Mouse (Mus musculus) kidney, adult 2 months (tissue): ENCODE measurements around the gene Numb.

Source experiments
- CTCF ChIP-seq: fragments of 200-500 bp; conservative IDR thresholded peaks from 2 replicates; pipeline ENCODE4 v1.5.1; 2011; ENCODE audit warnings: low read depth, mild to moderate bottlenecking, control low read depth, low read length, moderate library complexity, mixed read lengths; ENCODE audit not compliant: insufficient read depth, insufficient read length
- POLR2A ChIP-seq: fragments of 200-500 bp; IDR thresholded peaks from one replicate; pipeline ENCODE4 v1.6.1; 2011; ENCODE audit warnings: low read depth, low read length, control low read depth

DNA sequence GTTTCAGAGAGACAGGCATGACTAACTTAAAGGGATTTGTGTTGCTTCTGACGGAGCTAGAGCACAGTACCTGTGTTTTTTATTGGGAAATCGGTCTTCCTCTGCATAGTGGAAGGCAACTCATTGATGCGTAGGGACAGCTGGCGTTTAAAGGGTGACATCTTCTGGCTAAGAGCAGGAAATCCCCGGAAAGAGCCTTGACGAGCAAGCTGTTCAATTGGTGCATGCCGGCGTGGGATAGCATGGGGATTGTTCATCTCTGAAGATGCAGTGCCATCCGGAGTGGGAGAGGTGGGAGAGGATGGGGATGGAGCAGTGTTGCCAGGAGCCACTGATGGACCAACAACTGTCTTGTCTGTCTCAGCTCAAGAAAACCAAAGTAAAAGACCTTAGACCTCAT is 120.8 kb downstream of the Numb start:
- no peak for TF ChIP-seq POLR2A
- no peak; the same call in 1 of the 2 replicates for TF ChIP-seq CTCF
